Mouse (Mus musculus) G1E (cell line): Measurements from ENCODE around the gene Pde8a. TPM values are rescaled to one million over a fixed set of nuclear protein-coding genes. Genes with fewer than 3 reads are reported as not detected.

Experiments
- ATAC-seq: 2 replicates; pipeline ENCODE4 v1.8.0; 2016; ENCODE audit warnings: mild to moderate bottlenecking; ENCODE audit not compliant: insufficient number of reproducible peaks, poor library complexity, low FRiP score, severe bottlenecking; ENCODE audit errors: extremely low read depth
- DNase-seq: peaks from one replicate; pipeline ENCODE4 v3.0.0; 2012; ENCODE audit warnings: low spot score
- H3K27me3 ChIP-seq: 2 replicates; pipeline ENCODE4 v1.6.1; 2012; ENCODE audit warnings: mild to moderate bottlenecking, low read length, inconsistent platforms; ENCODE audit not compliant: insufficient read depth
- H3K36me3 ChIP-seq: replicated peaks from 2 replicates; pipeline ENCODE3; 2012; ENCODE audit warnings: mild to moderate bottlenecking, inconsistent platforms
- H3K4me1 ChIP-seq: 2 replicates; pipeline ENCODE4 v1.6.1; 2012; ENCODE audit warnings: low read depth, low read length, inconsistent platforms, mixed read lengths; ENCODE audit not compliant: insufficient read depth
- H3K4me3 ChIP-seq: 2 replicates; pipeline ENCODE4 v1.5.1; 2012; ENCODE audit warnings: low read depth, mild to moderate bottlenecking, inconsistent platforms, low read length, moderate library complexity, mixed read lengths
- H3K9me3 ChIP-seq: replicated peaks from 2 replicates; pipeline ENCODE4 v1.6.1; 2012; ENCODE audit warnings: inconsistent platforms
- CTCF ChIP-seq: IDR thresholded peaks from 2 replicates; pipeline ENCODE4 v1.5.1; 2012; ENCODE audit warnings: low read depth, low read length, inconsistent platforms, mixed read lengths
- GATA1 ChIP-seq: IDR thresholded peaks from 2 replicates; pipeline ENCODE4 v1.6.1; 2012; ENCODE audit warnings: borderline replicate concordance, low read length, inconsistent platforms, mixed read lengths
- GATA2 ChIP-seq: IDR thresholded peaks from 2 replicates; pipeline ENCODE4 v1.6.1; 2012; ENCODE audit warnings: low read depth, low read length, inconsistent platforms, borderline replicate concordance
- POLR2AphosphoS5 ChIP-seq: IDR thresholded peaks from 2 replicates; pipeline ENCODE4 v1.6.1; 2012; ENCODE audit warnings: low read depth, low read length, inconsistent platforms; ENCODE audit not compliant: insufficient replicate concordance
- TAL1 ChIP-seq: conservative IDR thresholded peaks from 2 replicates; pipeline ENCODE4 v1.6.1; 2012; ENCODE audit warnings: low read depth, low read length, inconsistent platforms, mixed read lengths
- polyA plus RNA-seq: library from polyadenylated mRNA; stranded (reverse); fragments of >175 nt; gene quantifications from 2 replicates; pipeline ENCODE4 v1.2.3, GENCODE M21; 2012
- total RNA-seq, 2 experiments: library from RNA; stranded (forward) in 1 of 2; stranded (reverse) in 1 of 2; fragments of 200-1000 nt in 1 of 2; fragments of >200 nt in 1 of 2; fragmentation: Nextera tagmentation in 1 of 2; gene quantifications; 2 replicates each; pipeline ENCODE4 v1.2.3; 2014 to 2017

Pde8a gene
- total and polyA plus RNA-seq, 3 experiments, result 0.05 TPM; not detected in 2

- no peak overlapping the region for H3K4me3 ChIP-seq
- TF ChIP-seq CTCF (no peak), GATA1 (no peak), POLR2AphosphoS5 (no peak), GATA2 (no peak), TAL1 (no peak)
- no peaks in the 10 kb centered on the region for H3K4me1 ChIP-seq
- H3K36me3 ChIP-seq, result no peaks in the 10 kb centered on the region
- no peak for DNase-seq
- no peaks in the 10 kb centered on the region for H3K9me3 ChIP-seq
- no peak for ATAC-seq
- H3K27me3 ChIP-seq, result peaks cover 17% of the 10 kb centered on the region
Observed at GRCm38 (mm10) chr7:81371811-81372210, 158.4 kb downstream of the Pde8a start.

GRCm38 (mm10) chr7:81372337-81372920 lies 159.0 kb downstream of the Pde8a start:
- Histone ChIP-seq H3K36me3 (no peaks in the 10 kb centered on the region), H3K27me3 (peaks cover 17% of the 10 kb centered on the region), H3K9me3 (no peaks in the 10 kb centered on the region), H3K4me3 (no peak overlapping the region), H3K4me1 (no peaks in the 10 kb centered on the region)
- TF ChIP-seq POLR2AphosphoS5, result no peak
- no peak for TF ChIP-seq GATA1
- TF ChIP-seq CTCF, result no peak
- TF ChIP-seq TAL1, result no peak
- TF ChIP-seq GATA2, result no peak
- no peak for DNase-seq
- ATAC-seq, result no peak

- DNase-seq, result no peak
- H3K4me1 ChIP-seq, result no peaks in the 10 kb centered on the region
- ATAC-seq, result no peak
- no peaks in the 10 kb centered on the region for H3K36me3 ChIP-seq
- H3K4me3 ChIP-seq, result no peak overlapping the region
- TF ChIP-seq TAL1 (no peak), CTCF (no peak)
- peaks cover 16% of the 10 kb centered on the region for H3K27me3 ChIP-seq
- no peaks in the 10 kb centered on the region for H3K9me3 ChIP-seq
Observed at GRCm38 (mm10) chr7:81379363-81379762, 166.0 kb downstream of the Pde8a start.

Other genes starting within 250 kb of the Pde8a start
- 72.4 and 79.7 TPM in 2 replicates for gene Zfp592, start 219.9 kb upstream of the Pde8a start, total RNA-seq (2014; fragmentation: Nextera tagmentation)
- gene Zfp592, start 219.9 kb upstream of the Pde8a start, total RNA-seq (2017), result 25.6 and 30.3 TPM in 2 replicates
- gene Zfp592, start 219.9 kb upstream of the Pde8a start, polyA plus RNA-seq, result 60.5 and 70.4 TPM in 2 replicates
- 13.8 and 16.6 TPM in 2 replicates for gene Alpk3, start 156.0 kb upstream of the Pde8a start, total RNA-seq (2014; fragmentation: Nextera tagmentation)
- gene Alpk3, start 156.0 kb upstream of the Pde8a start, total RNA-seq (2017), result 3.1 and 3.9 TPM in 2 replicates
- 5.7 and 7.7 TPM in 2 replicates for gene Alpk3, start 156.0 kb upstream of the Pde8a start, polyA plus RNA-seq
- gene Slc28a1, start 98.8 kb upstream of the Pde8a start, total RNA-seq (2014; fragmentation: Nextera tagmentation), result not detected in 2 replicates
- gene Slc28a1, start 98.8 kb upstream of the Pde8a start, total RNA-seq (2017), result not detected in 2 replicates
- gene Slc28a1, start 98.8 kb upstream of the Pde8a start, polyA plus RNA-seq, result not detected in 2 replicates
- 1,073 and 1,187 TPM in 2 replicates for gene Rps17, start 131.7 kb downstream of the Pde8a start, total RNA-seq (2014; fragmentation: Nextera tagmentation)
- 3,077 and 3,504 TPM in 2 replicates for gene Rps17, start 131.7 kb downstream of the Pde8a start, total RNA-seq (2017)
- gene Rps17, start 131.7 kb downstream of the Pde8a start, polyA plus RNA-seq, result 210 and 249 TPM in 2 replicates
- gene Cpeb1, start 241.9 kb downstream of the Pde8a start, total RNA-seq (2014; fragmentation: Nextera tagmentation), result not detected in 2 replicates
- gene Cpeb1, start 241.9 kb downstream of the Pde8a start, total RNA-seq (2017), result 0.06 and 0.22 TPM in 2 replicates
- gene Cpeb1, start 241.9 kb downstream of the Pde8a start, polyA plus RNA-seq, result not detected in 2 replicates